In genomic region chr8:46308189-46308588, GRCm38 (mm10) we compare ENCODE assay signal across 48 mouse cellular contexts. TPM values are rescaled to one million over a fixed set of nuclear protein-coding genes. Genes with fewer than 3 reads are reported as not detected.
"Had no signal": no experiment of that assay in that cellular context is flagged by ENCODE, and none has a peak within 500 bp of the region (broad histone marks: within the 10 kb centered on the region; RNA-seq: fewer than 3 reads in every experiment).

No protein-coding gene starts in this region.

- H3K4me1 ChIP-seq: heart, embryonic 12.5 days; hindbrain, embryonic 10.5 days; hindbrain, embryonic 12.5 days; hindbrain, embryonic 15.5 days; intestine, embryonic 15.5 days had no signal

- H3K9ac ChIP-seq: heart, embryonic 12.5 days; heart, embryonic 13.5 days; heart, embryonic 15.5 days; hindbrain, embryonic 12.5 days; hindbrain, embryonic 13.5 days; hindbrain, embryonic 14.5 days; hindbrain, embryonic 15.5 days; intestine, embryonic 15.5 days; kidney, embryonic 15.5 days had no signal

- DNase-seq: heart, postnatal 10 days; heart, postnatal 14 days; heart, postnatal 36 days; heart, postnatal 4 days; kidney, adult 11 months; kidney, adult 18-20 months; kidney, adult 2 months; kidney, adult 8-10 months; kidney, adult 9 months; kidney, postnatal 10 days; kidney, postnatal 14 days; kidney, postnatal 25 days; kidney, postnatal 36 days; kidney, postnatal 4 days; layer of hippocampus, adult 9-11 months; layer of hippocampus, postnatal 36 days had no signal

- H3K27me3 ChIP-seq: heart, embryonic 12.5 days; heart, embryonic 15.5 days; intestine, embryonic 15.5 days had no signal

- H3K36me3 ChIP-seq: heart, embryonic 12.5 days; heart, embryonic 13.5 days; heart, embryonic 15.5 days; hindbrain, embryonic 10.5 days; hindbrain, embryonic 12.5 days; hindbrain, embryonic 13.5 days; hindbrain, embryonic 15.5 days; intestine, embryonic 15.5 days; kidney, embryonic 15.5 days had no signal

- H3K4me2 ChIP-seq: heart, embryonic 11.5 days; heart, embryonic 12.5 days; heart, embryonic 13.5 days; heart, embryonic 15.5 days; hindbrain, embryonic 12.5 days; hindbrain, embryonic 13.5 days; hindbrain, embryonic 14.5 days; hindbrain, embryonic 15.5 days; intestine, embryonic 15.5 days; kidney, embryonic 15.5 days had no signal

- H3K9me3 ChIP-seq: heart, embryonic 12.5 days; heart, embryonic 13.5 days; heart, embryonic 15.5 days; hindbrain, embryonic 10.5 days; hindbrain, embryonic 12.5 days; hindbrain, embryonic 13.5 days; hindbrain, embryonic 15.5 days; intestine, embryonic 15.5 days; kidney, embryonic 15.5 days had no signal

- H3K4me3 ChIP-seq: heart, embryonic 12.5 days; heart, embryonic 13.5 days; heart, embryonic 15.5 days; hindbrain, embryonic 10.5 days; hindbrain, embryonic 12.5 days; hindbrain, embryonic 13.5 days; hindbrain, embryonic 15.5 days; intestine, embryonic 15.5 days; kidney, embryonic 15.5 days; layer of hippocampus, adult 2 months; left cerebral cortex, adult 2 months had no signal

- ATAC-seq: hindbrain, embryonic 16.5 days; hindbrain, postnatal 0 days; inflammation-experienced regulatory T-cells, adult 6 months; intestine, embryonic 15.5 days; intestine, embryonic 16.5 days; intestine, postnatal 0 days had no signal

- H3K27ac ChIP-seq: heart, embryonic 13.5 days; heart, embryonic 15.5 days; hindbrain, embryonic 10.5 days; hindbrain, embryonic 12.5 days; hindbrain, embryonic 13.5 days; hindbrain, embryonic 14.5 days; hindbrain, embryonic 15.5 days; hindbrain, postnatal 0 days; intestine, embryonic 15.5 days; kidney, embryonic 15.5 days; kidney, postnatal 0 days; layer of hippocampus, adult 2 months; left cerebral cortex, adult 2 months had no signal

RNA-seq across cellular contexts. Expression of gene Helt, which starts 13.7 kb away (rescaled TPM):
- total RNA-seq: heart, postnatal 10 days; heart, postnatal 4 days; hematopoietic stem cell, adult 5-6 weeks; layer of hippocampus, adult 18-20 months; layer of hippocampus, adult 2 months; layer of hippocampus, adult 8-10 months; layer of hippocampus, postnatal 14 days; layer of hippocampus, postnatal 25 days; layer of hippocampus, postnatal 36 days; left cerebral cortex, adult 18-20 months; left cerebral cortex, adult 2 months had no signal
- polyA plus RNA-seq: heart, embryonic 11.5 days; heart, embryonic 12.5 days; heart, embryonic 13.5 days; heart, embryonic 14.5 days; heart, embryonic 15.5 days; heart, embryonic 16.5 days; heart, postnatal 0 days; hindbrain, embryonic 14.5 days; hindbrain, embryonic 16.5 days; inflammation-experienced regulatory T-cells, adult 6 months; intestine, embryonic 14.5 days; intestine, embryonic 15.5 days; intestine, embryonic 16.5 days; intestine, postnatal 0 days; kidney, adult 2 months; kidney, embryonic 14.5 days; kidney, embryonic 15.5 days; kidney, embryonic 16.5 days; kidney, postnatal 0 days; large intestine, adult 2 months had no signal
